Comparison of ENCODE assay signal across 7 mouse cellular contexts in the genomic region with DNA sequence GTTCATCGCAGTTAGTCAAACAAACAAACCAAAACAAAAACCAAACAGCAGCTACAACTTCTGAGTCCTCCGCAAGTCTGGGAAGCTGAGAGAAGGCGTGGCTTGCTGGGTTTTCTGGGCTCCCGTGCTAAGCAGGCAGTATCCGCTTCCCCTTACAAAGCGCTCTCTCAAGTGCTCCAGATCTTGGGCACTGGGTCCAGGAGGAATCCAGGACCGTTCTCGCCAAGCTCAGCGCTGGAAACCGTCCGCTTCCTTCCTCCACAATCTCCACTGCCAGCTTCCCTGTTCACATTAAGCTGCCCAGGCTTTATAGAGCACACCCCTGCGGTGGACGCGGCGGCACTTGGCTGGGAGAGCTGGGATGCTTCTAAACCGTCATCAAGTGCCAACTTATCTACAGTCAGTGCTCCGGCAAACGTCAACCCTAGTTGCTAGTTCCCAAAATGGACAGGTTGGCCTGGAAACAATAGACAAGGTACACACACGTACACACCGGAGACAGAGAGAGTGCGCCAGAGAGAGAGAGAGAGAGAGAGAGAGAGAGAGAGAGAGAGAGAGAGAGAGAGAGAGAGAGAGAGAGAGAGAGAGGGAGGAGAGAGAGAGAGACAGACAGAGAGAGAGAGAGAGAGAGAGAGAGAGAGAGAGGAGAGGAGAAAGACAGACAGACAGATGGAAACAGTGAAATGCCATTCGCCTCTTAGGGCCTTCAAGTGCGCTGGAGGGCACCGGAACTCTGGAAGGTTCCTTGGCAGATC. TPM values are rescaled to one million over a fixed set of nuclear protein-coding genes. Genes with fewer than 3 reads are reported as not detected.
DNase-seq lines count a peak whose midpoint lies in the region; ATAC-seq and TF ChIP-seq lines count a peak whose summit lies in the region.

No protein-coding gene starts in this region.

- peak overlapping the region; percentile 88 for H3K4me3 ChIP-seq in intestine, postnatal 0 days (ENCODE audit: low read depth, low read length)
- peak overlapping the region; percentile 79 for H3K4me3 ChIP-seq in midbrain, embryonic 10.5 days

- no peaks in the 10 kb centered on the region for H3K36me3 ChIP-seq in intestine, postnatal 0 days (ENCODE audit: control insufficient read depth, insufficient read depth)
- no peaks in the 10 kb centered on the region for H3K36me3 ChIP-seq in midbrain, embryonic 10.5 days

- peak; percentile 57 for ATAC-seq in granulocyte monocyte progenitor cell, adult 5-6 weeks (replicated peaks; ENCODE audit: poor library complexity, severe bottlenecking)
- peak; percentile 42 for ATAC-seq in intestine, postnatal 0 days

- peak; percentile 71 for DNase-seq in adrenal gland, postnatal 10 days
- peak; percentile 72 for DNase-seq in embryo, embryonic 9.5 days (ENCODE audit: extremely low spot score)
- peak; percentile 79 for DNase-seq in left cerebral cortex, postnatal 4 days
- peak; percentile 68 for DNase-seq in midbrain, embryonic 10.5 days (ENCODE audit: low spot score)
- DNase-seq in right cerebral cortex, postnatal 36 days (ENCODE audit: low spot score in 2 of 2) = peak; percentile 30 to 43

- no peaks in the 10 kb centered on the region for H3K9me3 ChIP-seq in intestine, postnatal 0 days (ENCODE audit: control insufficient read depth)
- no peaks in the 10 kb centered on the region for H3K9me3 ChIP-seq in midbrain, embryonic 10.5 days (replicated peaks)

- H3K27ac ChIP-seq in intestine, postnatal 0 days (ENCODE audit: low read depth, low read length) = peak overlapping the region; percentile 89
- peak overlapping the region; percentile 83 for H3K27ac ChIP-seq in midbrain, embryonic 10.5 days (replicated peaks)

- TF ChIP-seq CTCF in intestine, postnatal 0 days (IDR thresholded peaks at IDR 0.05; ENCODE audit: low read depth) = 0 out of 2 replicates have a peak, but pooled peaks have one; percentile 6

- H3K4me2 ChIP-seq in intestine, postnatal 0 days (replicated peaks; ENCODE audit: low read depth) = peak overlapping the region; percentile 96

- peak overlapping the region; percentile 86 for H3K9ac ChIP-seq in intestine, postnatal 0 days (ENCODE audit: low read depth, low read length)

- no peaks in the 10 kb centered on the region for H3K27me3 ChIP-seq in intestine, postnatal 0 days (replicated peaks; ENCODE audit: control insufficient read depth, insufficient read depth, low read length)
- peaks cover 55% of the 10 kb centered on the region for H3K27me3 ChIP-seq in midbrain, embryonic 10.5 days (ENCODE audit: low read depth, poor library complexity, severe bottlenecking)

- H3K4me1 ChIP-seq in intestine, postnatal 0 days (replicated peaks; ENCODE audit: control insufficient read depth, insufficient read depth, low read length) = peaks cover 3% of the 10 kb centered on the region; the same call in 1 of the 2 replicates
- H3K4me1 ChIP-seq in midbrain, embryonic 10.5 days = peaks cover 28% of the 10 kb centered on the region

- WGBS in intestine, postnatal 0 days = under 1% methylated on average over 24 of the region's 24 CpGs
- under 1% methylated on average over 24 of the region's 24 CpGs for WGBS in midbrain, embryonic 10.5 days

- intact Hi-C loops in left cerebral cortex, postnatal 4 days (cut with DNase I) = no loop called here

RNA-seq across cellular contexts. Expression of a gene that starts 1.4 kb away (rescaled TPM):
- 10 to 100 TPM; 13.5 to 19.0 TPM for total RNA-seq in adrenal gland, postnatal 10 days (2021)
- 8.3 and 9.4 TPM in 2 replicates for total RNA-seq in granulocyte monocyte progenitor cell, adult 5-6 weeks (2014; fragmentation: Nextera tagmentation)
- 8.7 and 13.8 TPM in 2 replicates for total RNA-seq in granulocyte monocyte progenitor cell, adult 5-6 weeks (2017)
- polyA plus RNA-seq in intestine, postnatal 0 days (2015; fragmentation: Nextera tagmentation; extraction: Ambion mirVana) = 4.6 and 5.3 TPM in 2 replicates
- 10 to 100 TPM; 19.4 to 23.2 TPM for total RNA-seq in left cerebral cortex, postnatal 4 days (2021)
- 2.7 and 2.8 TPM in 2 replicates for polyA plus RNA-seq in midbrain, embryonic 10.5 days (2016; fragmentation: Nextera tagmentation; extraction: Ambion mirVana)

RNA-seq across cellular contexts. Expression of a gene that starts 53.8 kb away (rescaled TPM):
- total RNA-seq in adrenal gland, postnatal 10 days (2021) = under 1 TPM in 1 of 2 experiments, not detected in 1; 0.12 TPM
- not detected in 2 replicates for total RNA-seq in granulocyte monocyte progenitor cell, adult 5-6 weeks (2014; fragmentation: Nextera tagmentation)
- not detected in 2 replicates for total RNA-seq in granulocyte monocyte progenitor cell, adult 5-6 weeks (2017)
- not detected in 2 replicates for polyA plus RNA-seq in intestine, postnatal 0 days (2015; fragmentation: Nextera tagmentation; extraction: Ambion mirVana)
- total RNA-seq in left cerebral cortex, postnatal 4 days (2021) = under 1 TPM; 0.56 to 0.72 TPM
- polyA plus RNA-seq in midbrain, embryonic 10.5 days (2016; fragmentation: Nextera tagmentation; extraction: Ambion mirVana) = 0.05 TPM in 1 of 2 replicates, not detected in the other

Comparison
In these comparisons a context has a peak if more than half of its experiments do, and no peak if none do; other contexts are left out.
1. Peak in every context shown above with its lines: DNase-seq, ATAC-seq, H3K4me3 ChIP-seq and H3K27ac ChIP-seq.